Mouse (Mus musculus) retina, postnatal 7 days (tissue): Measurements from ENCODE around the gene B3gnt2.

Experiments used
- DNase-seq: peaks from one replicate; pipeline ENCODE4 v3.0.0-alpha.2; 2012; ENCODE audit warnings: low read depth, low spot score

The B3gnt2 gene

GRCm38 (mm10) chr11:22815143-22815542 is 45.6 kb downstream of the B3gnt2 start:
- no peak for DNase-seq

- DNase-seq: no peak
Observed at GRCm38 (mm10) chr11:22813921-22814704, 46.6 kb downstream of the B3gnt2 start.

DNA sequence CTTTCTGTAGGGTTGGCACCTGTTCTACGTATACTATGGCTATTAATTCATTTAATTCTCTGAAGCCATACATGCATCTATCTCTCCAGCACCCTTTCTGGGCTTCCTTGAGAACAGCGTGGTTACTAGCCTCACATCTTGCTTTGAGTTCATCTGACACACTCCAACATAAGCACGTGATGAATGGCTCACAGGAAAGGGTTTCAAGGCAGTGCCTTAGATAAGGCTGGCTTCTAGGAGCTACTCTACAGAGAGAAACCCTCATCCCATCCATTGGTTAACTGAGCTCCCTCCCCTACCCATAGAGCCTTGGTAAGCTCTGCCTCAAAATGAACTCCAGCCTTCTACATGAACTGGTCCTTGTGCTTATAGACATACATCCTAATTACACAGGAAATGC is 47.3 kb downstream of the B3gnt2 start:
- DNase-seq: no peak

GRCm38 (mm10) chr11:22811413-22811812 is 49.3 kb downstream of the B3gnt2 start:
- DNase-seq: no peak

- DNase-seq: no peak
Observed at GRCm38 (mm10) chr11:22809465-22810096, 51.2 kb downstream of the B3gnt2 start.

DNA sequence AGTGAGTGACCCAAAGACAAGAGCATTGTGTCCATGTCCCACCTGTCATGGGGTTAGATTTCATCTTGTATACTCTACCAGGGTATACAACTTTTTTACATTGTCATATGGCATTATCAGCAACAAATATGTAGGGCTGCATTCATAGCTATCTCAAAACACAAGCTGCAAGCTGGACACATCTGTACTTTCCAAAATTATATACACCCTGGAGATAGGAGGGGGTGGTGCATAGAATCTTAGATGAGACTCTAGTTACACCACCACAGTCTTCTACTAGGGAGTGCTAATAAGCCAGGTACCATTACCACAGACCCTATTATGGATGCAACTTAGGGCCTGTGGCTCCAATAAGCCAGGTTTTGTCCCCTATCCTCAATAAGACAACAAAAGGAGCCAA is 52.7 kb downstream of the B3gnt2 start:
- no peak for DNase-seq

DNA sequence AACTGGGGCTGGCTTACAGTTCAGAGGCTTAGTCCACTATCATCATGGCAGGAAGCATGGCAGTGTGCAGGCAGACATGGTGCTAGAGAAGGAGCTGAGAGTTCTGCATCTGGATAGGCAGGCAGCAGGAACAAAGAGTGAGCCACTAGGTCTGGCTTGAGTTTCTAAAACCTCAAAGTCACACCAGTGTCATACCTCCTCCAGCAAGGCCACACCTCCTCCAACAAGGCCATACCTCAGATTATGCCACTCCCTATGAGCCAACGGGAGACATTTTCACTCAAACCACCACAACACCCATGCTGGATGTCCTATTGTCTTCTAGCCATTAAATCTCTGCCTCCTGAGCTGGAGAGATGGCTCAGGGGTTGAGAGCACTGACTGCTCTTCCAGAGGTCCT is 55.6 kb downstream of the B3gnt2 start:
- DNase-seq: no peak

DNA sequence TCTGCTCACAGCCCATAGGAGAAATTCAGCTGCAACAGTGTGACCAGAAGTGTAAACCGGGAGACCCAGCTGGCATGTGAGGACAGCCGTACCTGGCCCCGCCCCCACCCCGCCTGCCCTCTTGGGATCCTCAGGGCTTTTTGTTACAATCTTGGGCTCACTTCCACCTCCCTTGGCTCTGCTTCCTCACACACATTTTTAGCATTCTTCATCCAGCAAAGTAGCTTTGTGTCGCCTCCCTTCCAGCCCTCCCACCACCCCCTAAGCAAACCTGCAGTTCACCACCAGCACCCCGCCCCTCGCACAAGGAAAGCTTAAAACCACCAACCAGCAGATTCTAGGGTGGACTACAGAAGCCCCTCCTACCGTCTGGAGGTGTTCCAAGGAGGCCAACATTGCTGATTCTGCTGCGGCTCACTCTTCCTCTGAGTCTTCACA is 60.8 kb downstream of the B3gnt2 start:
- DNase-seq: no peak

GRCm38 (mm10) chr11:22798916-22799315 is 61.8 kb downstream of the B3gnt2 start:
- DNase-seq: no peak

- no peak for DNase-seq
Observed at GRCm38 (mm10) chr11:22794734-22795133, 66.0 kb downstream of the B3gnt2 start.

- no peak for DNase-seq
Observed at GRCm38 (mm10) chr11:22793881-22794203, 66.9 kb downstream of the B3gnt2 start.

DNA sequence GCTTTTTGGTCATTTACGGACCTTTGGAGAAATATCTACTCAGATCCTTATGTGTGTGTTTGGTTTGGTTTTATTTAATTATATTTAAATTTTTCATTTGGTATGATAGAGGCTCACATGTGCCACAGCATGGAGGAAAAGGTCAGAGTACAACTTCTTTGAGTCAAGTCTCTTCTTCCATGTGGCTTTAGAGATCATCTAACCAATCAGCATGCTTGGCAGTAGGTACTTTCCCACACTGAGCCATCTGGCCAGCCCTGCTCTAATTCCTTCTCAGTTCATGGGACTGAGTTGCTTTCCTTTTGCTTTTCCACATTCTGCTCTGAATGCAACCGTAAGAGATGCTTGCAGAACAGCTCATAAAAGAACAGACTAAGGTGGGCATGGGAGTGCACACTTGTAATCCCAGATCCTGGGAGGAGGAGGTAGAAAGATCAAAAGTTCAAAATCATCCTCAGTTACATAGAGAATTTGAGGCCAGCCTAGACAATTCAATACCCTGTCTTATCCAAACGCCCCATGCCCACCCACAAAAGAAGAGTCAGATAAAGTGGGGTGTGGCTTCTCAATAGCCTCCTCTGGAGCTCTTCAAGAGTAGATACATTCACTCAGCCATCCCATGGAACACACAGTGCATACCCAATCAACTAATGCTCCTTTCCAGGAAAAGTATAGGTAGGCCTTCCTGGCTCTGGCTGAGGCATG is 67.4 kb downstream of the B3gnt2 start:
- no peak for DNase-seq

DNA sequence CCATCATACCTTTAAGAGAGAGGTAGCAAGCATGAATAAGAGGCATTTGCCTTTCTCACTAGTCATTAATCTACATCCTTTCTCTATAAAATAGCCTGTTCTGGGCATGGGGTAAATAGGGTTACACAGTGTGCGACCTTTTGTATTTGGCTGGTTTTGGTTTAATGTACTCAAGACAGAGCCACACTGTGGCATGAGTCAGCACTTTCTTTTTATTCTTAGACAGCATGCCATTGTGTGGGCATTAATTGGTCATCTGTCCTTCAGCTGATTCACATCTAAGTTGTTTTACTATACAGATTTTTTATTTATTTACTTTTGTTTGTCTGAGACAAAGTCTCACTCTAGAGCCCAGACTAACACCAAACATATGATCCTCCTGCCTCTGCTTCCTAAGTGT is 68.6 kb downstream of the B3gnt2 start:
- DNase-seq: no peak

DNA sequence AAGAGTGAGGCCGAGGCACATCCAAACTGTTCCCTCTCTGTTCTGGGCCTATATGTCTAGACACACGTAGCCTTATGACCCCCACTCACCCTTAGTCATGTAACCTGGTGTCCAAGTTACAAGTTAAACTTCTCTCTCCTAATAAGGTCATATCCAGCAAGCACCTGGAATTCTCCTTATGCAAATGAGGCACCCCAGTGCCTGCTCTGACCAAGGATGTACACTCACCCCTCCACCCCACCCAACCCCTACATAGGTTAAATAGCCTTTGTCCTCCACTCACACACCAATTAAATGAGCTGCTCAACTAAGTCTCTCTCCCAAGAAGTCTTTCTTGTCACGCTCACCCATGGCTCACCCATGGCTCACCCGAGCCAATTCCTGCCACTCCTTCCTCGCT is 69.0 kb downstream of the B3gnt2 start:
- DNase-seq: no peak

DNA sequence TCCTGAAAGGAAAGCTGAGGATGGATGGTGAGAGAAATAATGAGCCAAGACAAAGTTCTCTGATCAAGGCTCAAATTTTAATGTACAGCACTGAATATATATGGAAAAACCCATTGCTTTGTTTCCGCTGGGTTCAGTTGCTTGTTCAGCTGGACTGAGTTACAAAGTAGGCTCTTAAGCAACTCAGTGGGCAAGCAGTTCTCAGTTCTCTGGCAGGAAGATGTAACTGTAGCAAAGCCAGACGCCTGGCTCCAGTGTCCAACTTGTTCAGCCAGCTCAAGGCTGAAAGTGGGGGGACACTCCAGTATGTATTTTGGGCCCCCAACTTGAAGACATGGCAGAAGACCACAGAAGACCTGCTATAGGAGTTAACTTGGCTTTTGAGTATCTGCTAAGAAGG is 72.9 kb downstream of the B3gnt2 start:
- no peak for DNase-seq

GRCm38 (mm10) chr11:22784477-22784876 is 76.3 kb downstream of the B3gnt2 start:
- DNase-seq: no peak

DNA sequence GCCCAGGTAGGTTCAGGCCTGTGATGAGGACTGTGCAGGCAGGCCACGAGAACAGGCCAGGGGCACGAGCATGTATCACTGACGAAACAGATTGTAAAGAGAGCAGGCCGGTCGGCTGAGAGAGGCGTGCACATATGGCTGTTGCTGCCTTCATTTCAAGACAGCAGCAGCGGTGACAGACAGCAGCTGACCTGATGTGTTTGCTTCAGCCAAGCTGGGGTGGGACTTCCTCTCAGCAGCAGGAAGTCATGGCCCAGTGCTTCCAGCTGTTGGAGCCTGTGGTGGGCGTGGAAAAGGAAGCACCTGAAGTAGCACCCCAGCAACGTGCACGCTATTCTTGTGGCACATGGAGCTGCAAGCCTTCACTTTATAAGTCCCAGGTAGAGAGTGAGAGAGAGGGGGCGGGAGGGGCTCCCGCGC is 78.0 kb downstream of the B3gnt2 start:
- no peak for DNase-seq

- no peak for DNase-seq
Observed at GRCm38 (mm10) chr11:22781190-22781589, 79.6 kb downstream of the B3gnt2 start.

GRCm38 (mm10) chr11:22780761-22781160 is 80.0 kb downstream of the B3gnt2 start:
- DNase-seq: no peak

- DNase-seq: no peak
Observed at GRCm38 (mm10) chr11:22779821-22780551, 80.8 kb downstream of the B3gnt2 start.

GRCm38 (mm10) chr11:22778596-22778995 is 82.2 kb downstream of the B3gnt2 start:
- no peak for DNase-seq

- DNase-seq: no peak
Observed at GRCm38 (mm10) chr11:22777531-22777930, 83.2 kb downstream of the B3gnt2 start.
